Mouse (Mus musculus) midbrain, postnatal 0 days (tissue): ENCODE data around the gene Gm10100. TPM values are rescaled to one million over a fixed set of nuclear protein-coding genes. Genes with fewer than 3 reads are reported as not detected.
"Not testable (repeated sequence)": the region's sequence is repeated elsewhere in the genome, so short reads cannot be mapped to it uniquely, and the experiment has no call there.

Source experiments
- ATAC-seq: fragments of 200-750 bp; cut with Nextera tagmentation; 2 replicates; pipeline ENCODE4 v1.8.0; 2017; ENCODE audit warnings: moderate number of reproducible peaks, mild to moderate bottlenecking, moderate TSS enrichment, moderate library complexity; ENCODE audit not compliant: low FRiP score
- DNase-seq: peaks from one replicate; pipeline ENCODE4 v3.0.0-alpha.2; 2015; ENCODE audit warnings: low spot score
- H3K27ac ChIP-seq: fragments of 300-500 bp; sonication (generic); 2 replicates; pipeline ENCODE4 v1.5.1; 2014; ENCODE audit warnings: low read depth, mild to moderate bottlenecking, low read length, mixed read lengths
- H3K27me3 ChIP-seq: fragments of 300-500 bp; sonication (generic); 2 replicates; pipeline ENCODE4 v1.6.1; 2014; ENCODE audit warnings: low read length, control low read depth, mixed read lengths; ENCODE audit not compliant: insufficient read depth
- H3K36me3 ChIP-seq: fragments of 300-500 bp; sonication (generic); 2 replicates; pipeline ENCODE4 v1.6.1; 2014; ENCODE audit warnings: low read length, control low read depth, mixed read lengths; ENCODE audit not compliant: insufficient read depth
- H3K4me1 ChIP-seq: fragments of 300-500 bp; sonication (generic); 2 replicates; pipeline ENCODE4 v1.6.1; 2014; ENCODE audit warnings: mild to moderate bottlenecking, control low read depth, antibody characterized with exemption, low read length, mixed read lengths; ENCODE audit not compliant: insufficient read depth
- H3K4me2 ChIP-seq: fragments of 300-500 bp; sonication (generic); 2 replicates; pipeline ENCODE4 v1.6.1; 2014; ENCODE audit warnings: low read depth, mild to moderate bottlenecking, low read length, mixed read lengths; ENCODE audit not compliant: poor library complexity, severe bottlenecking
- H3K4me3 ChIP-seq: fragments of 300-500 bp; sonication (generic); 2 replicates; pipeline ENCODE4 v1.5.1; 2014; ENCODE audit warnings: low read depth, mild to moderate bottlenecking, low read length, moderate library complexity
- H3K9ac ChIP-seq: fragments of 300-500 bp; sonication (generic); replicated peaks from 2 replicates; pipeline ENCODE4 v1.6.1; 2014; ENCODE audit warnings: mild to moderate bottlenecking, low read length, moderate library complexity, mixed read lengths; ENCODE audit not compliant: poor library complexity, severe bottlenecking
- H3K9me3 ChIP-seq: fragments of 300-500 bp; sonication (generic); 2 replicates; pipeline ENCODE4 v1.6.1; 2016; ENCODE audit warnings: low read length, control low read depth
- CTCF ChIP-seq: IDR thresholded peaks from 2 replicates; pipeline ENCODE4 v1.5.1; 2016; ENCODE audit warnings: antibody characterized with exemption, mild to moderate bottlenecking
- WGBS: fragments of 180-500 bp; shearing (Covaris S2); extraction: QIAGEN DNeasy Blood & Tissue Kit; methylation state at CpG from one replicate; pipeline ENCODE4 v1.1.7; 2014; 5-methylcytosine and 5-hydroxymethylcytosine counted together
- polyA plus RNA-seq: library from polyadenylated mRNA; unstranded; fragments of >200 nt; fragmentation: Nextera tagmentation; extraction: Ambion mirVana; gene quantifications from 2 replicates; pipeline ENCODE4 v1.2.1, GENCODE M21; 2015
- total RNA-seq: library from RNA; depleted of rRNA; stranded (reverse); fragments of >200 nt; gene quantifications from 2 replicates; pipeline ENCODE4 v1.2.3, GENCODE M21; 2014

Gm10100 gene
- total and polyA plus RNA-seq, 2 experiments from 2014 or later: not detected

- Histone ChIP-seq H3K27ac (no peak within 1 kb of the TSS), H3K9me3 (no peaks in the 10 kb centered on the region), H3K4me3 (no peak within 1 kb of the TSS), H3K27me3 (no peaks in the 10 kb centered on the region), H3K4me1 (no peaks in the 10 kb centered on the region), H3K4me2 (no peak within 1 kb of the TSS), H3K36me3 (no peaks in the 10 kb centered on the region), H3K9ac (no peak within 1 kb of the TSS)
- DNase-seq: no peak
- TF ChIP-seq CTCF: no peak
- no peak for ATAC-seq
- WGBS: 39% methylated on average over 4 of the region's 4 CpGs
These were observed 29.2 kb upstream of the Gm10100 start, which contains the start of gene Gm9508 for GRCm38 (mm10) chr10:77697133-77697532. Gm9508 (minus strand) TSS chr10:77697233.

- Histone ChIP-seq H3K9ac (no peak within 1 kb of the TSS), H3K27me3 (no peaks in the 10 kb centered on the region), H3K36me3 (no peaks in the 10 kb centered on the region), H3K4me3 (no peak within 1 kb of the TSS), H3K4me2 (no peak within 1 kb of the TSS), H3K27ac (no peak within 1 kb of the TSS), H3K4me1 (no peaks in the 10 kb centered on the region), H3K9me3 (peaks cover 6% of the 10 kb centered on the region; the same call in 1 of the 2 replicates)
- DNase-seq: no peak
- 96% methylated on average over 1 of the region's 1 CpGs for WGBS
- ATAC-seq: no peak
- no peak for TF ChIP-seq CTCF
These were observed 20.0 kb upstream of the Gm10100 start, which contains the start of gene Gm10272 for GRCm38 (mm10) chr10:77706326-77706725. Gm10272 (plus strand) TSS chr10:77706626.

- peak; percentile 25 for DNase-seq
- peak; percentile 58 for TF ChIP-seq CTCF
- Histone ChIP-seq H3K4me2 (no peak overlapping the region), H3K4me1 (no peaks in the 10 kb centered on the region), H3K36me3 (no peaks in the 10 kb centered on the region), H3K9me3 (0 out of 2 replicates have a peak, but pooled peaks cover 3% of the 10 kb centered on the region), H3K27me3 (no peaks in the 10 kb centered on the region), H3K4me3 (no peak overlapping the region), H3K27ac (no peak overlapping the region), H3K9ac (no peak overlapping the region)
- no peak for ATAC-seq
- 75% methylated on average over 3 of the region's 3 CpGs for WGBS
These were observed 16.5 kb upstream of the Gm10100 start for GRCm38 (mm10) chr10:77709831-77710230.

GRCm38 (mm10) chr10:77711157-77711556 is 15.1 kb upstream of the Gm10100 start, which contains the start of gene Gm10024:
Gm10024 (plus strand) TSS chr10:77711457.
- not testable (repeated sequence) for ATAC-seq, H3K9me3 ChIP-seq, H3K4me3 ChIP-seq, H3K4me1 ChIP-seq, H3K4me2 ChIP-seq, H3K27me3 ChIP-seq, DNase-seq, H3K27ac ChIP-seq, H3K36me3 ChIP-seq, H3K9ac ChIP-seq

- Histone ChIP-seq H3K9ac (no peak overlapping the region), H3K36me3 (no peaks in the 10 kb centered on the region), H3K4me1 (no peaks in the 10 kb centered on the region), H3K27me3 (no peaks in the 10 kb centered on the region), H3K4me3 (no peak overlapping the region), H3K9me3 (0 out of 2 replicates have a peak, but pooled peaks cover 3% of the 10 kb centered on the region), H3K27ac (no peak overlapping the region), H3K4me2 (no peak overlapping the region)
- ATAC-seq: no peak
- 67% methylated on average over 4 of the region's 4 CpGs for WGBS
- no peak for DNase-seq
- TF ChIP-seq CTCF: no peak
These were observed 12.6 kb upstream of the Gm10100 start for GRCm38 (mm10) chr10:77713734-77714133.

- H3K4me3 ChIP-seq: no peak within 1 kb of the TSS
- H3K36me3 ChIP-seq: no peaks in the 10 kb centered on the region
- no peak for DNase-seq
- no peak within 1 kb of the TSS for H3K4me2 ChIP-seq
- no peaks in the 10 kb centered on the region for H3K27me3 ChIP-seq
- 0 out of 2 replicates have a peak, but pooled peaks cover 3% of the 10 kb centered on the region for H3K9me3 ChIP-seq
- no peak for TF ChIP-seq CTCF
- H3K27ac ChIP-seq: no peak within 1 kb of the TSS
- 80% methylated on average over 1 of the region's 1 CpGs for WGBS
- ATAC-seq: no peak
- no peak within 1 kb of the TSS for H3K9ac ChIP-seq
- H3K4me1 ChIP-seq: no peaks in the 10 kb centered on the region
These were observed 10.8 kb upstream of the Gm10100 start, which contains the start of gene Gm10142 for GRCm38 (mm10) chr10:77715507-77715906. Gm10142 (plus strand) TSS chr10:77715807.

- not testable (repeated sequence) for H3K9me3 ChIP-seq, H3K27ac ChIP-seq, ATAC-seq, H3K36me3 ChIP-seq, H3K4me1 ChIP-seq, H3K9ac ChIP-seq, DNase-seq, H3K4me3 ChIP-seq, H3K4me2 ChIP-seq, H3K27me3 ChIP-seq
- 89% methylated on average over 1 of the region's 1 CpGs for WGBS
These were observed 6.0 kb upstream of the Gm10100 start, which contains the start of gene Krtap12-1 for GRCm38 (mm10) chr10:77720299-77720698. Krtap12-1 (plus strand) TSS chr10:77720599.
